Mouse (Mus musculus) G1E (cell line): ENCODE results near the gene Rbbp6.

Source experiments
- CTCF ChIP-seq: IDR thresholded peaks from 2 replicates; pipeline ENCODE4 v1.5.1; 2012; ENCODE audit warnings: low read depth, low read length, inconsistent platforms, mixed read lengths
- GATA1 ChIP-seq: IDR thresholded peaks from 2 replicates; pipeline ENCODE4 v1.6.1; 2012; ENCODE audit warnings: borderline replicate concordance, low read length, inconsistent platforms, mixed read lengths

DNA sequence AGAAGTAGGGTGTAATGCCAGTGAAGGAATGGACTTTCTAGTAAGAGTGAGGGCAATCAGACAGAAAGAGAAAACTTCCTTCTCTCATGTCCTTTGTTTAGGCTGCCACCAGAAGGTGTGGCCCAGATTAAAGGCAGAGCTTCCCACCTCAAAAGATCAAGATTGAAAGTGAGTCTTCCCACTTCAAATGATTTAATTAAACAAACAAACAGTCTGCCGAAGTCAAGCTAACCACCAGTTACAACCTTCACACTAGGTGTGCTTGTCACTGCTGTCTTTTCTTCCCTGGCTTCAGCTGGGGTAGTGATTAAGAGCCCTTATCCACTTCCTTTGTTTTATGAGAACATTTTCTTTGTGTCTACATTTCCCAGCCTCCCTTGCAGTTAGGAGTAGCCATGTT is 33.3 kb upstream of the Rbbp6 start:
- TF ChIP-seq CTCF (no peak), GATA1 (no peak)
